Mouse (Mus musculus): ENCODE data around the gene Serhl. TPM values are rescaled to one million over a fixed set of nuclear protein-coding genes. Genes with fewer than 3 reads are reported as not detected.

The Serhl gene
- polyA plus RNA-seq, 1 experiment from 2014 or later = 80.1 TPM

DNA sequence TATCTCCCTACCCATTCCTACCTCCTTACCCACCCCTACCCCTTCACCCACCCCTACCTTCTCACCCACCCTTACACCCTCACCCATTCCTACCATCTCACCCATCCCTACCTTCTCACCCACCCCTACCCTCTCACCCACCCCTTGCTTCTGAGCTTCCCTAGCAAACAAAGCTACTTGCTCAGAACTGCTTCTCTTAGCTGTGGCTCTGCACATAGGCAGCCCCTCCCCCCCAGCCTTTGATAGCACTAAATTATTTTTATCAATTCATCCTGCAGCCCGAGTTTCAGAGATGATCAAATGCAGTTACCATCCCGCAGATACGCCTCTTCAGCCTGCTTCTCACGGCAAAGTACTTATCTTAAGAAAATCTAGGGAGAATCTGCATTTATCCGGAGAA is 5.8 kb upstream of the Serhl start:
- no peak overlapping the region for H3K4me3 ChIP-seq (ENCODE audit: control insufficient read depth in 1 of 2, insufficient read depth in 1 of 2, low read depth in 1 of 2, low read length in 2 of 2)
- 64% methylated on average over 5 of the region's 5 CpGs for WGBS
- no peak overlapping the region; the same call in 1 of the 2 replicates for H3K9ac ChIP-seq (ENCODE audit: low read length)
- H3K9me3 ChIP-seq (ENCODE audit: control insufficient read depth, low read length) = no peaks in the 10 kb centered on the region
- H3K27me3 ChIP-seq (ENCODE audit: control insufficient read depth, insufficient read depth, low read length) = 0 out of 2 replicates have a peak, but pooled peaks cover 4% of the 10 kb centered on the region
- H3K4me2 ChIP-seq (ENCODE audit: low read length) = no peak overlapping the region
- no peak overlapping the region for H3K27ac ChIP-seq (replicated peaks in 1 of 2; ENCODE audit: control insufficient read depth in 1 of 2, insufficient read depth in 1 of 2, low read depth in 2 of 2, low read length in 2 of 2)
- H3K36me3 ChIP-seq (ENCODE audit: control insufficient read depth, insufficient read depth, low read length) = no peaks in the 10 kb centered on the region
- ATAC-seq (ENCODE audit: insufficient number of reproducible peaks, insufficient read depth, low FRiP score, low read depth) = 0 out of 2 replicates have a peak, but pooled peaks have one; percentile 20
- peaks cover 2 to 12% of the 10 kb centered on the region in 2 experiments for H3K4me1 ChIP-seq (ENCODE audit: control insufficient read depth in 2 of 2, insufficient read depth in 2 of 2, low read length in 2 of 2)

DNA sequence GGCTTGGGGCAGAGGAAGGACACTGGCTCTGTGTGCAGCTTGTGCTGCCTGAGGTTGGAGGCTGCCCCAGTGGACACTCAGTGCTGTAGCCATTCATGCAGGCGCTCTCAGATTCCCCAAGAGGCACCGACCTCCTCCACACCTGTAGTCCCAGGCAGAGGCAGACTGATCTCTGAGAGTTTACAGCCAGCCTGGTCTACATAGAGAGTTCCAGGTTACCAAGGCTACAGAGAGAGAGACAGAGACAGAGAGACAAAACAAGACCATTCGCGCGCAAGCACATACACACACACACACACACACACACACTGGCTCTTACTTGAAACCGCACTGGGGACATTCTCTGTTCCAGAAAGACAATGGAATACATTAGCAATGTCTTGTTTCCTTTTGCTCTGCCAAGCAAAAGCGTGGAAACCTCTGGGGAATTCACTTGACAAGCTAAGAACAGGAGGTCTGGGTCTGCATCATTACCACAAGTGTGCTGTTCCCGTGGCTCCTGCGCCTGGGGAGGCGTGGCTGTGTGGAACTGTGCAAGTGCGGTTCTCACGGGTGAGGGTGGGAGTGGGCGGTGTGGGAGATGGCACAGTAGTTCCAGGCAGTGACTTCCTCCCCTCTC is 5.2 kb upstream of the Serhl start:
- no peak overlapping the region for H3K4me3 ChIP-seq (ENCODE audit: control insufficient read depth in 1 of 2, insufficient read depth in 1 of 2, low read depth in 1 of 2, low read length in 2 of 2)
- no peak for ATAC-seq (ENCODE audit: insufficient number of reproducible peaks, insufficient read depth, low FRiP score, low read depth)
- H3K36me3 ChIP-seq (ENCODE audit: control insufficient read depth, insufficient read depth, low read length) = no peaks in the 10 kb centered on the region
- no peak overlapping the region for H3K27ac ChIP-seq (replicated peaks in 1 of 2; ENCODE audit: control insufficient read depth in 1 of 2, insufficient read depth in 1 of 2, low read depth in 2 of 2, low read length in 2 of 2)
- no peaks in the 10 kb centered on the region for H3K9me3 ChIP-seq (ENCODE audit: control insufficient read depth, low read length)
- H3K4me2 ChIP-seq (ENCODE audit: low read length) = no peak overlapping the region
- H3K27me3 ChIP-seq (ENCODE audit: control insufficient read depth, insufficient read depth, low read length) = 0 out of 2 replicates have a peak, but pooled peaks cover 4% of the 10 kb centered on the region
- WGBS = 58% methylated on average over 13 of the region's 13 CpGs
- peaks cover 2 to 12% of the 10 kb centered on the region in 2 experiments; a peak in 3 of 4 replicates for H3K4me1 ChIP-seq (ENCODE audit: control insufficient read depth in 2 of 2, insufficient read depth in 2 of 2, low read length in 2 of 2)
- H3K9ac ChIP-seq (ENCODE audit: low read length) = no peak overlapping the region; the same call in 1 of the 2 replicates

DNA sequence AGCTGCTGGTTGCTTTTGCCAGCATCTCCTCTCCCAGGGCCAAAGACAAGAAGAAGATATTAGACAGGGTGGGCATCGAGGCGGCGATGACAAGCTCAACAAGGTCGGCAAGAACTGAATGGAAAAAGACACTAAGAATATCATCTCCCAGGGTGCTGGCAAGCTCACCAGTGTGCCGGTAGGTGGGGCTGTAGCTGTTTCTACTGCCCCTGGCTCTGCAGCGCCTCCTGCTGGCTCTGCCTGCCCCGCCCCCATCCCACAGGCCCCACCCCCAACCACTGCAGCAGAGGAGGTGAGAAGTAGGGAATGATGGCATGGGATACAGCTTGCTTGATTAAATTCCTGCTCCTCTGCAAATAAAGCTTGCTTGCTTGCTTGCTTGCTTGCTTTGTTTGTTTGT is 3.4 kb upstream of the Serhl start:
- H3K27ac ChIP-seq (replicated peaks in 1 of 2; ENCODE audit: control insufficient read depth in 1 of 2, insufficient read depth in 1 of 2, low read depth in 2 of 2, low read length in 2 of 2) = no peak overlapping the region

GRCm38 (mm10) chr15:83086636-83087328 is 2.5 kb upstream of the Serhl start:
- 50% methylated on average over 13 of the region's 13 CpGs for WGBS
- no peak overlapping the region for H3K4me2 ChIP-seq (ENCODE audit: low read length)
- H3K9ac ChIP-seq (ENCODE audit: low read length) = no peak overlapping the region
- H3K36me3 ChIP-seq (ENCODE audit: control insufficient read depth, insufficient read depth, low read length) = no peaks in the 10 kb centered on the region
- H3K4me1 ChIP-seq (ENCODE audit: control insufficient read depth in 2 of 2, insufficient read depth in 2 of 2, low read length in 2 of 2) = peaks cover 2 to 12% of the 10 kb centered on the region in 2 experiments; a peak in 3 of 4 replicates
- H3K4me3 ChIP-seq (ENCODE audit: control insufficient read depth in 1 of 2, insufficient read depth in 1 of 2, low read depth in 1 of 2, low read length in 2 of 2) = no peak overlapping the region
- H3K9me3 ChIP-seq (ENCODE audit: control insufficient read depth, low read length) = no peaks in the 10 kb centered on the region
- no peak for ATAC-seq (ENCODE audit: insufficient number of reproducible peaks, insufficient read depth, low FRiP score, low read depth)
- H3K27ac ChIP-seq (replicated peaks in 1 of 2; ENCODE audit: control insufficient read depth in 1 of 2, insufficient read depth in 1 of 2, low read depth in 2 of 2, low read length in 2 of 2) = no peak overlapping the region
- H3K27me3 ChIP-seq (ENCODE audit: control insufficient read depth, insufficient read depth, low read length) = peaks cover 13% of the 10 kb centered on the region

More for the DNA sequence above, 3.4 kb upstream of the Serhl start:
- Histone ChIP-seq H3K9ac (ENCODE audit: low read length) (no peak overlapping the region), H3K4me2 (ENCODE audit: low read length) (no peak overlapping the region), H3K4me3 (ENCODE audit: control insufficient read depth in 1 of 2, insufficient read depth in 1 of 2, low read depth in 1 of 2, low read length in 2 of 2) (no peak overlapping the region), H3K9me3 (ENCODE audit: control insufficient read depth, low read length) (no peaks in the 10 kb centered on the region), H3K27me3 (ENCODE audit: control insufficient read depth, insufficient read depth, low read length) (peaks cover 13% of the 10 kb centered on the region), H3K36me3 (ENCODE audit: control insufficient read depth, insufficient read depth, low read length) (no peaks in the 10 kb centered on the region), H3K4me1 (ENCODE audit: control insufficient read depth in 2 of 2, insufficient read depth in 2 of 2, low read length in 2 of 2) (peaks cover 2 to 12% of the 10 kb centered on the region in 2 experiments; a peak in 3 of 4 replicates)
- no peak for ATAC-seq (ENCODE audit: insufficient number of reproducible peaks, insufficient read depth, low FRiP score, low read depth)
- 20% methylated on average over 7 of the region's 7 CpGs for WGBS

- Histone ChIP-seq H3K4me3 (ENCODE audit: control insufficient read depth in 1 of 2, insufficient read depth in 1 of 2, low read depth in 1 of 2, low read length in 2 of 2) (no peak overlapping the region), H3K9ac (ENCODE audit: low read length) (no peak overlapping the region), H3K9me3 (ENCODE audit: control insufficient read depth, low read length) (no peaks in the 10 kb centered on the region), H3K27ac (replicated peaks in 1 of 2; ENCODE audit: control insufficient read depth in 1 of 2, insufficient read depth in 1 of 2, low read depth in 2 of 2, low read length in 2 of 2) (no peak overlapping the region), H3K4me2 (ENCODE audit: low read length) (peak overlapping the region; percentile 12; the same call in 1 of the 2 replicates), H3K27me3 (ENCODE audit: control insufficient read depth, insufficient read depth, low read length) (peaks cover 13% of the 10 kb centered on the region), H3K36me3 (ENCODE audit: control insufficient read depth, insufficient read depth, low read length) (no peaks in the 10 kb centered on the region), H3K4me1 (ENCODE audit: control insufficient read depth in 2 of 2, insufficient read depth in 2 of 2, low read length in 2 of 2) (peaks cover 2 to 12% of the 10 kb centered on the region in 2 experiments; a peak in 3 of 4 replicates)
- no peak for ATAC-seq (ENCODE audit: insufficient number of reproducible peaks, insufficient read depth, low FRiP score, low read depth)
- WGBS = 8% methylated on average over 24 of the region's 27 CpGs
These were observed 544 bp upstream of the Serhl start for GRCm38 (mm10) chr15:83088495-83089428.

GRCm38 (mm10) chr15:83090874-83091273 is 1.6 kb downstream of the Serhl start:
- H3K36me3 ChIP-seq (ENCODE audit: control insufficient read depth, insufficient read depth, low read length) = no peaks in the 10 kb centered on the region
- no peak overlapping the region for H3K27ac ChIP-seq (replicated peaks in 1 of 2; ENCODE audit: control insufficient read depth in 1 of 2, insufficient read depth in 1 of 2, low read depth in 2 of 2, low read length in 2 of 2)
- H3K4me3 ChIP-seq (ENCODE audit: control insufficient read depth in 1 of 2, insufficient read depth in 1 of 2, low read depth in 1 of 2, low read length in 2 of 2) = no peak overlapping the region
- 46% methylated on average over 3 of the region's 3 CpGs for WGBS
- peaks cover 2 to 8% of the 10 kb centered on the region in 2 experiments; a peak in 2 of 4 replicates for H3K4me1 ChIP-seq (ENCODE audit: control insufficient read depth in 2 of 2, insufficient read depth in 2 of 2, low read length in 2 of 2)
- no peaks in the 10 kb centered on the region for H3K9me3 ChIP-seq (ENCODE audit: control insufficient read depth, low read length)
- H3K4me2 ChIP-seq (ENCODE audit: low read length) = no peak overlapping the region
- no peak for ATAC-seq (ENCODE audit: insufficient number of reproducible peaks, insufficient read depth, low FRiP score, low read depth)
- no peak overlapping the region for H3K9ac ChIP-seq (ENCODE audit: low read length)
- peaks cover 13% of the 10 kb centered on the region for H3K27me3 ChIP-seq (ENCODE audit: control insufficient read depth, insufficient read depth, low read length)

DNA sequence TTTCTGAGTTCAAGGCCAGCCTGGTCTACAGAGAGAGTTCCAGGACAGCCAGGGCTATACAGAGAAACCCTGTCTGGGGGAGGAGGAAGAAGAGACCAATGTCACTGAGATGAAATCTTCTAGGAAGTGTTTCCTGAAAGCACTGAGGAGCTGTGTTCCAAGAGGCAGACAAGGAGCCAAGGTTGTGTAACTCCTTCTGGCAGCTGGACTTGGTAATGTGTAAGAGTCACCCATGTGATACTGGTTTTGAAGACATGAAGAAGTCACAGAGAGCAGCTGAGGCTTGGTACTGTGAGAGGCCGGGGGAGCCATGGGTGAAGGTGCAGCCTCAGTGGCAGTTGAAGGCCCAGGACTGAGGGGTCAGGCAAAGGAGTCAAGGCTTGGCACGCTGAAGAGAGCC is 4.4 kb downstream of the Serhl start:
- H3K9me3 ChIP-seq (ENCODE audit: control insufficient read depth, low read length) = no peaks in the 10 kb centered on the region
- H3K4me3 ChIP-seq (ENCODE audit: control insufficient read depth in 1 of 2, insufficient read depth in 1 of 2, low read depth in 1 of 2, low read length in 2 of 2) = no peak overlapping the region
- peaks cover 9% of the 10 kb centered on the region for H3K27me3 ChIP-seq (ENCODE audit: control insufficient read depth, insufficient read depth, low read length)
- no peak overlapping the region for H3K4me2 ChIP-seq (ENCODE audit: low read length)
- no peak overlapping the region for H3K27ac ChIP-seq (replicated peaks in 1 of 2; ENCODE audit: control insufficient read depth in 1 of 2, insufficient read depth in 1 of 2, low read depth in 2 of 2, low read length in 2 of 2)
- H3K4me1 ChIP-seq (ENCODE audit: control insufficient read depth in 2 of 2, insufficient read depth in 2 of 2, low read length in 2 of 2) = no peaks in the 10 kb centered on the region; a peak in 1 of 4 replicates
- H3K9ac ChIP-seq (ENCODE audit: low read length) = no peak overlapping the region
- 76% methylated on average over 2 of the region's 2 CpGs for WGBS
- H3K36me3 ChIP-seq (ENCODE audit: control insufficient read depth, insufficient read depth, low read length) = no peaks in the 10 kb centered on the region
- no peak for ATAC-seq (ENCODE audit: insufficient number of reproducible peaks, insufficient read depth, low FRiP score, low read depth)
